Mouse (Mus musculus): ENCODE data around the gene Gyg.
"Not testable (repeated sequence)": the region's sequence is repeated elsewhere in the genome, so short reads cannot be mapped to it uniquely, and the experiment has no call there.

Gene Gyg

GRCm38 (mm10) chr3:20130456-20131349, 24.4 kb downstream of the Gyg start:
- DNase-seq (ENCODE audit: low spot score) = no peak

DNA sequence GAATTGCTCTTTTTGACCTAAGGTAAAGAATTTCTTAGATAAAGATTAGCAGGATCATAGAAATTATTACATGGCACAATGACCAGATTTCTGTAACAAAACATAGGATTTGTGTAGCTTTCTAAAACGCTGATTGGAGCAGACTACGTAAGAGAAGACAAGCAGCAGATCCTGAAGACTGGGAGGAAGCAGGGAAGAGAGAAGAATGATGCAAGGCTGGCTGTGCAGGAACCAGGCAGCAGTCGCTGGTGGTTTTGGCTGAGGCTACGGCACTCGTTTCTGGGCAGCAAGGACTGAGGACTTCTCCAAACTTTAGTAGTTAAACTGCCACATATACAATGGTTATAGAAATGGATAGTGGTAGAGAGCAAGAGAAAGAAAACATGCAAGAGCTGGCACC, 25.6 kb downstream of the Gyg start:
- DNase-seq (ENCODE audit: low spot score) = no peak

GRCm38 (mm10) chr3:20127047-20127595, 28.0 kb downstream of the Gyg start:
- no peak for DNase-seq (ENCODE audit: low spot score)

DNA sequence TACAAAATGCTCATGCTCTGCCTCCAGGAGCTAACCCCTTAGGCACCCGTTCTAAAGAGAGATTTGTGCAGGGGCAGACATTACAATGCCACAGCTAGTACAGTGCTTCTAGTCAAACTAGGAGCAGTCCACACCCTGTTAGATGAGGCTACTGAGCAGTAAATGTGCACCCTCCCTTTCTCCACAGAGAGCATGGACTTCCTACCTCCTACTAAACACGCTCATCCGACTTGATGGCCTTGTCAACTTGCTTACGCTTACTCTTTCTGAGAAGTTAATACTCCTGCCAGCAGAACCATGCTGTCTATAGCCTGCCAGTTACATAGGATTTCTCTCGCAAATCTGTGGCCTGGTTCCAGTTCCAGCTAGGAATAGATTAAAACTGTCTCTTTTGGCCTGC, 29.5 kb downstream of the Gyg start:
- DNase-seq (ENCODE audit: low spot score) = no peak

- DNase-seq (ENCODE audit: low spot score) = not testable (repeated sequence)
These were observed 33.5 kb downstream of the Gyg start for GRCm38 (mm10) chr3:20121582-20121981.

- DNase-seq (ENCODE audit: low spot score) = no peak
These were observed 35.4 kb downstream of the Gyg start for GRCm38 (mm10) chr3:20119686-20120244.

DNA sequence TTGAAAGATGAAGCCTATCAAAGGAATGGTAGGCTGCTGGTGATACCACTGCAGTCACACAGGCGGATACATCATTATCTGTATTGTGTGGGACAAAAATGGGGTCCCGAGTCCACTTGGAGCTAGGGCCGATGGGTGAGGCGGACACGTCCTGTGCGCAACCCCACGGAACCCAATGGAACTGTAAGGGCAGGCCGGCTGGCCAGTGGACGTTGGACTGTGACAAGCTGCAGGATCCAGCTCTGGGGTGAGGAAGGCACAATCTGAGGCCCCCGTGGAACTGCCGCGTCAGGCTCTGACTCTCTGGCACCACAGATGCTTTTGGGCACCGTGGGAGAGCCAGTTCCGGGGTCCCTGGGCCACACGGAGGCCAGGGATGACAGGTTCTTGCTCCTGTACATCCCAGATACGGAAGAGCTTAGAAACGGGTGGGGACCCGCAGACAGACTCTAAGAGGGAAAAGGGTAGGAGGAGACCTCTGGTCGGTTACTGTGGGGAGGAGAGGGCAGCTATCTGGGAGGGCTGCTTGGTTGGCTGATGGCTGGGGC, 36.0 kb downstream of the Gyg start:
- no peak for DNase-seq (ENCODE audit: low spot score)

DNA sequence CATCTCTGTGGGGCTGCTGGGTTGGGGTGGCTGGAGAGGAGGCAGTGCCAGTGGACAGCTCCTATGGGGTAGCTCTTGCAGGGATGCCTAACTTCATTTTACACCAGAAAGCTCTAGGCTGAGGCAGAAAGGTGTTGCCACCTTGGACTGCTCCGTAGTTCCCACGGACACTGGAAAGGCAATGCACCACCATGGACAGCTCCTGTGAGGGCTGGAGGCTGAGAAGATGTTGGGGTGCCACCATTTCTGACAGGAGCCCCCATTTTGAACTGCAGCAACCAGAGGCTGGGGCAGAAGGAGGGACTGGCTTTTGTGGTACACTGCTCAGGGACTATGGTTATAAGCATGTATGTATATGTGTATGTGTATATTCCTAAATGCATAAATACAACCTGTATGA, 43.2 kb downstream of the Gyg start:
- no peak for DNase-seq (ENCODE audit: low spot score)

- DNase-seq (ENCODE audit: low spot score) = no peak
These were observed 46.2 kb downstream of the Gyg start for GRCm38 (mm10) chr3:20108881-20109280.

GRCm38 (mm10) chr3:20104776-20105175, 50.3 kb downstream of the Gyg start:
- DNase-seq (ENCODE audit: low spot score) = no peak

DNA sequence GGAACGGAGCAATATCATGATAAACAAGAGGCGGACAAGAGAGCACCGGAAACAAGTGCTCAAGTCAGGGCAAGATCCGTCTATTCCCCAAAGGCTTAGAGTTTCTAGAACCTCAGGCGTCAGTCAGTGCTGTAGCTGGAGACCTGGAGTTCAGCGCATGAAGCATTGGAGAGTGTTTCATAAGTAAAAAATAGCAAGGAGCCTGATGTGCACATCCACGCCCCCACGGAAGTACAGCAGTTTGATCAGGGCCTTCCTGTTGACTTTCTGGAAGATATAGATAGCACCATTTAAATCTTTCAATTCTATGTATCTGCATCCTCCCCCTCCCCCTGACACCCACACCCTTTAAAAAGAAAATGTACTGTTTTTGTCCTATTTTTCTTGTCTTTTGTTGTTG, 50.8 kb downstream of the Gyg start:
- no peak for DNase-seq (ENCODE audit: low spot score)

GRCm38 (mm10) chr3:20103830-20104229, 51.3 kb downstream of the Gyg start:
- DNase-seq (ENCODE audit: low spot score) = no peak

- no peak for DNase-seq (ENCODE audit: low spot score)
These were observed 73.0 kb downstream of the Gyg start for GRCm38 (mm10) chr3:20082161-20082560.

GRCm38 (mm10) chr3:20076145-20077053, 78.7 kb downstream of the Gyg start:
- no peak for DNase-seq (ENCODE audit: low spot score)
